Mouse (Mus musculus): ENCODE data around the gene Atg16l1. TPM values are rescaled to one million over a fixed set of nuclear protein-coding genes. Genes with fewer than 3 reads are reported as not detected.

Atg16l1 gene
- polyA plus RNA-seq, 1 experiment: 9.1 TPM

DNA sequence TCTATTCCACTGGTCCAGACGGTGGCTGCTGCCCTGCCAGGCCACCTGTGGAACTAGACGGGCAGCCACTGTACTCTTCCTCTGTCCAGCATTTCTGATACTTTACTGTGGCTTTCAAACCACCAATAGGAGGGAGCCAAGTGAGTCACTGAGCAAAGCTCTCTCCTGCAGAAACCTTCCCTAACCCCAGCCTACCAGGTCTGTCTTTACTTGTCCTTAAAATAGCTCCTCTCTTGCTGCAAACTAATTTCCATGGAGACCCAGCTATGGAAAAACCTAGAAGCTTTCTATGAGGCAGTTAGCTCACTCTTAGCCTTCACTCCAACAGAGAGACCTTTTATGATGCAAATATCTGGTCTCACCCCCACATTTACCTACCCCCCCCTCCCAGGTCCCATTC, 33.6 kb upstream of the Atg16l1 start:
- no peaks in the 10 kb centered on the region; the same call in 1 of the 2 replicates for H3K4me1 ChIP-seq (ENCODE audit: control insufficient read depth, insufficient read depth, low read length)
- TF ChIP-seq POLR2A (IDR thresholded peaks at IDR 0.05; ENCODE audit: control insufficient read depth, low read depth, low read length) (no peak), CTCF (IDR thresholded peaks at IDR 0.05; ENCODE audit: control insufficient read depth, insufficient read depth, insufficient replicate concordance, low read depth, low read length) (no peak)

DNA sequence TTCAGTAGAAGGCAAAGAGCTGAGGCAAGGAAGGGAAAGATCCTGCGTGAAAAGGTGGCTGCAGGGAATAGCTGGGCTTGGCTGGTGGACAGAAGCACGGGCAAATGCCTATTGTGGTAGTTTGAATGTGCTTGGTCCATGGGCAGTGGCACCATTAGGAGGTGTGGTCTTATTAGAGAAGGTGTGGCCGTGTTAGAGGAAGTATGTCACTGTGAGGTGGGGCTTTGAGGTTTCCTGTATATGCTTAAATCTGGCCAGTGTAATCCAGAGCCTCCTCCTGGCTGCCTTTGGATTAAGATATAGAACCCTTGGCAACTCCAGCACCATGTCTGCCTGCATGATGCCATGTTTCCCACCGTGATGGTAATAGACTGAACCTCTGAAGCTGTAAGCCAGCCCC, 32.3 kb upstream of the Atg16l1 start:
- Histone ChIP-seq H3K4me3 (ENCODE audit: control insufficient read depth, low read depth, low read length) (no peak overlapping the region), H3K36me3 (ENCODE audit: control insufficient read depth, insufficient read depth, low read length) (no peaks in the 10 kb centered on the region; the same call in 1 of the 2 replicates), H3K27ac (ENCODE audit: control insufficient read depth, insufficient read depth, low read depth, low read length) (no peak overlapping the region), H3K27me3 (ENCODE audit: control insufficient read depth, insufficient read depth, low read length) (no peaks in the 10 kb centered on the region), H3K4me1 (ENCODE audit: control insufficient read depth, insufficient read depth, low read length) (no peaks in the 10 kb centered on the region)
- TF ChIP-seq CTCF (IDR thresholded peaks at IDR 0.05; ENCODE audit: control insufficient read depth, insufficient read depth, insufficient replicate concordance, low read depth, low read length) (no peak), POLR2A (IDR thresholded peaks at IDR 0.05; ENCODE audit: control insufficient read depth, low read depth, low read length) (no peak)

More for the DNA sequence above, 33.6 kb upstream of the Atg16l1 start:
- H3K36me3 ChIP-seq (ENCODE audit: control insufficient read depth, insufficient read depth, low read length): no peaks in the 10 kb centered on the region; the same call in 1 of the 2 replicates
- H3K27me3 ChIP-seq (ENCODE audit: control insufficient read depth, insufficient read depth, low read length): no peaks in the 10 kb centered on the region
- H3K27ac ChIP-seq (ENCODE audit: control insufficient read depth, insufficient read depth, low read depth, low read length): no peak overlapping the region
- no peak overlapping the region for H3K4me3 ChIP-seq (ENCODE audit: control insufficient read depth, low read depth, low read length)

DNA sequence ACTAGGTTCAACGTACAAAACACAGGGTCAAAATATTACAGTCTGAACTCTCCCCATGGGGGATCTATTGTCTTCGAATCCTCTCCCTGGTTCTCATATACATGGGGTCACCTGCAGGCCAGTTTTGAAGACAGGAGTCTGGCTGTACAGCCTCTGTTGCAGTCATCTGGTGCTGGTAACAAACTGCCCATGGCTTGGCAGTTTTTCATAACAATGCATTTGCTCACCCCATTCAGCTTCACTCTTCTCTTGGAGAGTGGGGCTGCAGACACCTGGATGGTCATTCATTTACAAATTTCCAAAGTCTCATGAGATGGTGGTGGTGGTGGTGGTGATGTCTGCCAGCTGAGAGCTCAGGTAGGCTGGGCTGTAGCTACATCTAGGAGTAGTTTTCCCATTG, 26.6 kb upstream of the Atg16l1 start:
- Histone ChIP-seq H3K36me3 (ENCODE audit: control insufficient read depth, insufficient read depth, low read length) (no peaks in the 10 kb centered on the region), H3K27ac (ENCODE audit: control insufficient read depth, insufficient read depth, low read depth, low read length) (no peak overlapping the region), H3K4me3 (ENCODE audit: control insufficient read depth, low read depth, low read length) (no peak overlapping the region), H3K27me3 (ENCODE audit: control insufficient read depth, insufficient read depth, low read length) (no peaks in the 10 kb centered on the region), H3K4me1 (ENCODE audit: control insufficient read depth, insufficient read depth, low read length) (no peaks in the 10 kb centered on the region)
- no peak for TF ChIP-seq CTCF (IDR thresholded peaks at IDR 0.05; ENCODE audit: control insufficient read depth, insufficient read depth, insufficient replicate concordance, low read depth, low read length)
- no peak for TF ChIP-seq POLR2A (IDR thresholded peaks at IDR 0.05; ENCODE audit: control insufficient read depth, low read depth, low read length)

DNA sequence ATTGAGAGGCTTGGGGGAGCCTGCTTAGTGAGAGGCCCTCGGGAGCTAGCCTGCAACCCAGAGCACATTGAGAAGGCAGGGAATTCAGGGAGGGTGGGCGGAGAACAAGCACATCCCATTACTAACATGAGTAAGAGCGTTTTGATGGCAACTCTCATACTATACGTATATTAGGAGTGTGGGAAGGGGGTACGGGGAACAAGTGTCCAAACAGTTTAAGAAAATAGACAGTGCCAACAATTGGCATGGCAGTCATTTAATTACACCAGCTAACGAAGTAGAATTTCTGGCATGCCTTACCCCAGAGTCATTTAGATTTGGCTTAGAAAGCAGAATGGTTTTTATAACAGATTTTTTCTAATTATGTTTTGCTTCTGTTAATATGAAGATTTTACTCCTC, 25.8 kb upstream of the Atg16l1 start:
- Histone ChIP-seq H3K27me3 (ENCODE audit: control insufficient read depth, insufficient read depth, low read length) (no peaks in the 10 kb centered on the region), H3K27ac (ENCODE audit: control insufficient read depth, insufficient read depth, low read depth, low read length) (no peak overlapping the region), H3K36me3 (ENCODE audit: control insufficient read depth, insufficient read depth, low read length) (no peaks in the 10 kb centered on the region), H3K4me1 (ENCODE audit: control insufficient read depth, insufficient read depth, low read length) (no peaks in the 10 kb centered on the region), H3K4me3 (ENCODE audit: control insufficient read depth, low read depth, low read length) (no peak overlapping the region)
- TF ChIP-seq POLR2A (IDR thresholded peaks at IDR 0.05; ENCODE audit: control insufficient read depth, low read depth, low read length): no peak
- TF ChIP-seq CTCF (IDR thresholded peaks at IDR 0.05; ENCODE audit: control insufficient read depth, insufficient read depth, insufficient replicate concordance, low read depth, low read length): no peak

DNA sequence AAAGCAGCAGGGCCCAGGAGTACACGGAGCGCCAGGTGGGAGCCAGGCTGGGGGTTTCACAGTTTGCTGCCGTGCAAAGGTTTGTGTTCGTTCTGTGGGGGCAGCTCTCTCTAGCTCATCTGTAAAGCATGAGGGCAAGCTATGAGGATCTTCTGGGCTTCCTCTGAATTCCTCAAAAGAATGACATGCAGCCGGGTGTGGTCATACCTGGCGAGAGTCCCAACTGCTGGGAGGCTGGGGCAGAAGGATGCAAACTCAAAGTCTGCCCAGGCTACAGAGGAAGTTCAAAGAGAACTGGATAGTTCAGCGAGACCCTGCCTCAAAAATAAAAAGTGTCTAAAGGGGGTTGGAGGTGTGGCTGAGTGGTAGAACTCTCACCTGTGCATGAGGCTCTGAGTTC, 25.4 kb upstream of the Atg16l1 start:
- no peaks in the 10 kb centered on the region for H3K27me3 ChIP-seq (ENCODE audit: control insufficient read depth, insufficient read depth, low read length)
- H3K27ac ChIP-seq (ENCODE audit: control insufficient read depth, insufficient read depth, low read depth, low read length): no peak overlapping the region
- no peak for TF ChIP-seq CTCF (IDR thresholded peaks at IDR 0.05; ENCODE audit: control insufficient read depth, insufficient read depth, insufficient replicate concordance, low read depth, low read length)
- TF ChIP-seq POLR2A (IDR thresholded peaks at IDR 0.05; ENCODE audit: control insufficient read depth, low read depth, low read length): no peak
- H3K4me1 ChIP-seq (ENCODE audit: control insufficient read depth, insufficient read depth, low read length): no peaks in the 10 kb centered on the region
- no peak overlapping the region for H3K4me3 ChIP-seq (ENCODE audit: control insufficient read depth, low read depth, low read length)
- H3K36me3 ChIP-seq (ENCODE audit: control insufficient read depth, insufficient read depth, low read length): no peaks in the 10 kb centered on the region

DNA sequence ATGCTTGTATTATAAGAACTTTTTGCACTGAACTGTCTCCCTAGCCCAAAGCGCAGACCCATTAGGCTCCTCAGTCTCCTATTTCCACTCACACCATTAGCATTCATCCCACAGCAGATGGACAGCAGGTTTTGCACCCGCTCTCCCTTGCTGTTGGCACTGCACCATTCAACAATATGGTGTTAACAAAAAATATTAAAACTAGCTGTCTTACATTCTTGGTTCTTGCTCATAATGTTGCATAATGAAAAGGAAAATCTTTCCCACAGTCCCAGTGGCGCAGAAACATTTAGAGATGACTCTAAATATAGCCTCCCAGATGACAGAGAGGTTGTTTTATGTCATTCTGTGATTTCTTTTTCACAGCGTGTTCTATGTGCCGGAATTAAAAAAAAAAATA, 22.5 kb upstream of the Atg16l1 start:
- H3K4me1 ChIP-seq (ENCODE audit: control insufficient read depth, insufficient read depth, low read length): no peaks in the 10 kb centered on the region
- H3K36me3 ChIP-seq (ENCODE audit: control insufficient read depth, insufficient read depth, low read length): no peaks in the 10 kb centered on the region
- H3K4me3 ChIP-seq (ENCODE audit: control insufficient read depth, low read depth, low read length): no peak overlapping the region
- no peak overlapping the region for H3K27ac ChIP-seq (ENCODE audit: control insufficient read depth, insufficient read depth, low read depth, low read length)
- H3K27me3 ChIP-seq (ENCODE audit: control insufficient read depth, insufficient read depth, low read length): no peaks in the 10 kb centered on the region
- TF ChIP-seq POLR2A (IDR thresholded peaks at IDR 0.05; ENCODE audit: control insufficient read depth, low read depth, low read length): no peak
- no peak for TF ChIP-seq CTCF (IDR thresholded peaks at IDR 0.05; ENCODE audit: control insufficient read depth, insufficient read depth, insufficient replicate concordance, low read depth, low read length)

DNA sequence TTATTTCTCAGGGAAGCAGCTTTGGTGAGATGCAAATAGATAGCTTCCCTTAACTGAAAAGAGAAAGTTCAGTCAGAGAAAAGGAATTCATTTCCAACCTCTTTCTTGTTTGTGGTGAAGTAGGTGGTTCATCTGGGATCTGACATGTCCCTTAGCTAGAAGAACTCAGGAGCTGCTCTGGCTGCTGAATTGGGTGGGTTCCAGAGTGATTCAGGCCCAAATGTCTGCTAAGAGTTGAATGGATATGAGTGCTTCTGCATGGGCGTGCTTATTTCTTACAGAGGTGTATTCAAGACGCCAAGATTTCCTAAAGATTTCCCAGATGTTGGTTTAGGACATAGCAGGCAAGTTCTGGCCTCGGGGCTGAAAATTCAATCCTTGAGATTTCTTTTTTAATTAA, 21.5 kb upstream of the Atg16l1 start:
- no peaks in the 10 kb centered on the region for H3K27me3 ChIP-seq (ENCODE audit: control insufficient read depth, insufficient read depth, low read length)
- no peaks in the 10 kb centered on the region for H3K4me1 ChIP-seq (ENCODE audit: control insufficient read depth, insufficient read depth, low read length)
- TF ChIP-seq POLR2A (IDR thresholded peaks at IDR 0.05; ENCODE audit: control insufficient read depth, low read depth, low read length) (no peak), CTCF (IDR thresholded peaks at IDR 0.05; ENCODE audit: control insufficient read depth, insufficient read depth, insufficient replicate concordance, low read depth, low read length) (no peak)
- H3K27ac ChIP-seq (ENCODE audit: control insufficient read depth, insufficient read depth, low read depth, low read length): no peak overlapping the region
- H3K36me3 ChIP-seq (ENCODE audit: control insufficient read depth, insufficient read depth, low read length): no peaks in the 10 kb centered on the region
- H3K4me3 ChIP-seq (ENCODE audit: control insufficient read depth, low read depth, low read length): no peak overlapping the region

Data from testis, adult 2 months (tissue).